Mouse (Mus musculus): ENCODE data around the gene Stx11. TPM values are rescaled to one million over a fixed set of nuclear protein-coding genes. Genes with fewer than 3 reads are reported as not detected.
A peak's percentile ranks its signal among the peaks of the same experiment; 100 is the strongest.

Gene Stx11
- polyA plus RNA-seq, 1 experiment from 2014 or later: 2.1 TPM

- peak; percentile 46; the same call in 1 of the 2 replicates for ATAC-seq
- no peaks in the 10 kb centered on the region for H3K36me3 ChIP-seq (ENCODE audit: control insufficient read depth, insufficient read depth, low read length)
- H3K4me3 ChIP-seq (ENCODE audit: low read length): no peak overlapping the region
- no peaks in the 10 kb centered on the region for H3K27me3 ChIP-seq (replicated peaks; ENCODE audit: control insufficient read depth, insufficient read depth, low read length)
- H3K4me1 ChIP-seq (ENCODE audit: control insufficient read depth, insufficient read depth, low read depth, low read length): no peaks in the 10 kb centered on the region
- H3K9ac ChIP-seq (ENCODE audit: low read depth, low read length): no peak overlapping the region
- H3K9me3 ChIP-seq (ENCODE audit: control insufficient read depth, low read length): no peaks in the 10 kb centered on the region
- 79% methylated on average over 13 of the region's 13 CpGs for WGBS
- peak overlapping the region; percentile 44 for H3K4me2 ChIP-seq (ENCODE audit: low read length)
- H3K27ac ChIP-seq (ENCODE audit: low read depth, low read length): peak overlapping the region; percentile 16
Measured at GRCm38 (mm10) chr10:12911451-12911850, 52.6 kb downstream of the Stx11 start.

GRCm38 (mm10) chr10:12909891-12910290 is 54.2 kb downstream of the Stx11 start:
- WGBS: 100% methylated on average over 2 of the region's 2 CpGs
- Histone ChIP-seq H3K4me2 (ENCODE audit: low read length) (no peak overlapping the region), H3K27me3 (replicated peaks; ENCODE audit: control insufficient read depth, insufficient read depth, low read length) (no peaks in the 10 kb centered on the region), H3K36me3 (ENCODE audit: control insufficient read depth, insufficient read depth, low read length) (no peaks in the 10 kb centered on the region), H3K4me3 (ENCODE audit: low read length) (no peak overlapping the region), H3K9me3 (ENCODE audit: control insufficient read depth, low read length) (no peaks in the 10 kb centered on the region), H3K27ac (ENCODE audit: low read depth, low read length) (no peak overlapping the region), H3K4me1 (ENCODE audit: control insufficient read depth, insufficient read depth, low read depth, low read length) (no peaks in the 10 kb centered on the region), H3K9ac (ENCODE audit: low read depth, low read length) (no peak overlapping the region)
- no peak for ATAC-seq

- Histone ChIP-seq H3K27ac (ENCODE audit: low read depth, low read length) (no peak overlapping the region), H3K4me2 (ENCODE audit: low read length) (no peak overlapping the region), H3K9me3 (ENCODE audit: control insufficient read depth, low read length) (no peaks in the 10 kb centered on the region), H3K4me1 (ENCODE audit: control insufficient read depth, insufficient read depth, low read depth, low read length) (no peaks in the 10 kb centered on the region), H3K4me3 (ENCODE audit: low read length) (no peak overlapping the region), H3K36me3 (ENCODE audit: control insufficient read depth, insufficient read depth, low read length) (no peaks in the 10 kb centered on the region), H3K9ac (ENCODE audit: low read depth, low read length) (no peak overlapping the region), H3K27me3 (replicated peaks; ENCODE audit: control insufficient read depth, insufficient read depth, low read length) (no peaks in the 10 kb centered on the region)
- 21% methylated on average over 1 of the region's 1 CpGs for WGBS
- no peak for ATAC-seq
Measured at GRCm38 (mm10) chr10:12909179-12909578, 54.9 kb downstream of the Stx11 start.

GRCm38 (mm10) chr10:12904140-12904528 is 60.0 kb downstream of the Stx11 start:
- Histone ChIP-seq H3K9me3 (ENCODE audit: control insufficient read depth, low read length) (no peaks in the 10 kb centered on the region), H3K27ac (ENCODE audit: low read depth, low read length) (no peak overlapping the region), H3K9ac (ENCODE audit: low read depth, low read length) (no peak overlapping the region), H3K4me2 (ENCODE audit: low read length) (no peak overlapping the region), H3K36me3 (ENCODE audit: control insufficient read depth, insufficient read depth, low read length) (no peaks in the 10 kb centered on the region), H3K4me1 (ENCODE audit: control insufficient read depth, insufficient read depth, low read depth, low read length) (no peaks in the 10 kb centered on the region), H3K4me3 (ENCODE audit: low read length) (no peak overlapping the region), H3K27me3 (replicated peaks; ENCODE audit: control insufficient read depth, insufficient read depth, low read length) (no peaks in the 10 kb centered on the region)
- WGBS: 77% methylated on average over 5 of the region's 5 CpGs
- no peak for ATAC-seq

GRCm38 (mm10) chr10:12903440-12904139 is 60.5 kb downstream of the Stx11 start:
- no peaks in the 10 kb centered on the region for H3K36me3 ChIP-seq (ENCODE audit: control insufficient read depth, insufficient read depth, low read length)
- no peak for ATAC-seq
- no peaks in the 10 kb centered on the region for H3K27me3 ChIP-seq (replicated peaks; ENCODE audit: control insufficient read depth, insufficient read depth, low read length)
- WGBS: 90% methylated on average over 5 of the region's 5 CpGs
- no peaks in the 10 kb centered on the region for H3K4me1 ChIP-seq (ENCODE audit: control insufficient read depth, insufficient read depth, low read depth, low read length)
- no peak overlapping the region for H3K4me2 ChIP-seq (ENCODE audit: low read length)
- H3K9ac ChIP-seq (ENCODE audit: low read depth, low read length): no peak overlapping the region
- no peaks in the 10 kb centered on the region for H3K9me3 ChIP-seq (ENCODE audit: control insufficient read depth, low read length)
- H3K27ac ChIP-seq (ENCODE audit: low read depth, low read length): no peak overlapping the region
- H3K4me3 ChIP-seq (ENCODE audit: low read length): no peak overlapping the region

- no peak for ATAC-seq
- Histone ChIP-seq H3K9ac (ENCODE audit: low read depth, low read length) (no peak overlapping the region), H3K4me1 (ENCODE audit: control insufficient read depth, insufficient read depth, low read depth, low read length) (no peaks in the 10 kb centered on the region), H3K9me3 (ENCODE audit: control insufficient read depth, low read length) (no peaks in the 10 kb centered on the region), H3K36me3 (ENCODE audit: control insufficient read depth, insufficient read depth, low read length) (no peaks in the 10 kb centered on the region), H3K27me3 (replicated peaks; ENCODE audit: control insufficient read depth, insufficient read depth, low read length) (no peaks in the 10 kb centered on the region), H3K4me2 (ENCODE audit: low read length) (no peak overlapping the region), H3K27ac (ENCODE audit: low read depth, low read length) (no peak overlapping the region), H3K4me3 (ENCODE audit: low read length) (no peak overlapping the region)
- WGBS: 88% methylated on average over 5 of the region's 5 CpGs
Measured at GRCm38 (mm10) chr10:12899901-12900300, 64.2 kb downstream of the Stx11 start.

DNA sequence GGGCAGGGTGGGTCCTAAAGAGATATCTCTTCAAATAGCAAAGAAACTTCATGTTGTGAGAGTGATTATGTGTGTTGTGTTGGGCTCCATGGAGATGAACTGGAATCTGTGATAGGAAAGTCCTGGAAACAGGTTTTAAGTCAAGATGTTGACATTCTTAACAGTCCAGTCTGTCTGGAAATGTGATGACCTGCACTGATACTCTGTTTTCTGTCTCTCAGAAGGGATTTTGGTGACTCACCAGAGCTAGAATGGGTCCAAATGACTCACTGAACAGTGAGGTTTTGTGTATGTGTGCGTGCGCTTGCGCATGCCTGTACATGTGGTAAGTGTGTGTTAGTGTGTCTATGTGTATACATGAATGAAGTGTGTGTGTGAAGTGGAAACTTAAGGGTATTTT is 70.8 kb downstream of the Stx11 start:
- 99% methylated on average over 3 of the region's 3 CpGs for WGBS
- Histone ChIP-seq H3K36me3 (ENCODE audit: control insufficient read depth, insufficient read depth, low read length) (no peaks in the 10 kb centered on the region), H3K27me3 (replicated peaks; ENCODE audit: control insufficient read depth, insufficient read depth, low read length) (no peaks in the 10 kb centered on the region), H3K4me1 (ENCODE audit: control insufficient read depth, insufficient read depth, low read depth, low read length) (no peaks in the 10 kb centered on the region), H3K4me3 (ENCODE audit: low read length) (no peak overlapping the region), H3K9ac (ENCODE audit: low read depth, low read length) (no peak overlapping the region), H3K9me3 (ENCODE audit: control insufficient read depth, low read length) (no peaks in the 10 kb centered on the region), H3K4me2 (ENCODE audit: low read length) (no peak overlapping the region), H3K27ac (ENCODE audit: low read depth, low read length) (no peak overlapping the region)
- ATAC-seq: no peak

- ATAC-seq: no peak
- Histone ChIP-seq H3K9me3 (ENCODE audit: control insufficient read depth, low read length) (no peaks in the 10 kb centered on the region), H3K9ac (ENCODE audit: low read depth, low read length) (no peak overlapping the region), H3K4me3 (ENCODE audit: low read length) (no peak overlapping the region), H3K36me3 (ENCODE audit: control insufficient read depth, insufficient read depth, low read length) (no peaks in the 10 kb centered on the region), H3K4me2 (ENCODE audit: low read length) (no peak overlapping the region), H3K27ac (ENCODE audit: low read depth, low read length) (no peak overlapping the region), H3K4me1 (ENCODE audit: control insufficient read depth, insufficient read depth, low read depth, low read length) (no peaks in the 10 kb centered on the region), H3K27me3 (replicated peaks; ENCODE audit: control insufficient read depth, insufficient read depth, low read length) (no peaks in the 10 kb centered on the region)
- WGBS: 80% methylated on average over 13 of the region's 13 CpGs
Measured at GRCm38 (mm10) chr10:12888373-12888772, 75.7 kb downstream of the Stx11 start.
